10 mouse cellular contexts compared by ENCODE assay signal in the genomic region with DNA sequence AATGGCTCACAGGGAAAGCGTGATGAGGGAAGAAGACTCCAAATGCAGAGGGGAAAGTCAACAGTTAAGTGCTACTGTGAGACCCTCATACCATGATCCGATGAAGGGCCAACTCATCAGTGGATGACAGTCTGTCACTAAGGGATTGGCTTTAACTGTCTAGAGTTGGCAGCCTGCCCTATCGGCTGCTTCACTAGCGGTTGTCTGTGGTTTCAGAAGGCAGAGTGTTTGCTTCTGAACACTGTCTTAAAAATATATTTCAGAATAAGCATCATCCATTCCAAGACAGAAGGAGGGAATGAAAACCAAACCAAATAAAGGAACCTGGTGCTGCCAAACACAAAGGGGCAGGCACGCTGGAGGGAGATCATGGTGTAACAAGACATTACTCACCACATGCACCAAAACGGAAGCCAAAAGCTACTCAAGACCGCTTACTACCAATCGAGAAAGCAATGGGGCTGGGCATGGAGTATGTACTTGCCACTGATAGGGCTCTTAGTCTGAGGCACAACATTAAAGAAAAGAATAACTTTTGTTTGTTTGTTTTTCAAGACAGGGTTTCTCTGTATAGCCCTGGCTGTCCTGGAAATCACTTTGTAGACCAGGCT. TPM values are rescaled to one million over a fixed set of nuclear protein-coding genes. Genes with fewer than 3 reads are reported as not detected.
DNase-seq lines count a peak whose midpoint lies in the region; ATAC-seq and TF ChIP-seq lines count a peak whose summit lies in the region.
"Had no signal": no experiment of that assay in that cellular context is flagged by ENCODE, and none has a peak within 500 bp of the region (broad histone marks: within the 10 kb centered on the region; RNA-seq: fewer than 3 reads in every experiment).

No protein-coding gene starts in this region.

- H3K27ac ChIP-seq in neural tube, embryonic 15.5 days (replicated peaks) = peak overlapping the region; percentile 39
- no peak overlapping the region for H3K27ac ChIP-seq in liver, embryonic 11.5 days (ENCODE audit: low read depth, low read length)
- H3K27ac ChIP-seq: gastrocnemius, adult 2 months had no signal

- H3K27me3 ChIP-seq in neural tube, embryonic 15.5 days (replicated peaks) = no peaks in the 10 kb centered on the region
- no peaks in the 10 kb centered on the region for H3K27me3 ChIP-seq in liver, embryonic 11.5 days (replicated peaks; ENCODE audit: control insufficient read depth, insufficient read depth, low read length)

- peak; percentile 57 for ATAC-seq in common myeloid progenitor, adult 5-6 weeks (replicated peaks; ENCODE audit: low read depth, poor library complexity, severe bottlenecking)
- ATAC-seq in neural tube, embryonic 15.5 days (ENCODE audit: low FRiP score) = no peak
- no peak for ATAC-seq in liver, embryonic 11.5 days (replicated peaks; ENCODE audit: low FRiP score)
- ATAC-seq: liver, postnatal 0 days had no signal

- H3K9me3 ChIP-seq in neural tube, embryonic 15.5 days (replicated peaks) = no peaks in the 10 kb centered on the region
- no peaks in the 10 kb centered on the region for H3K9me3 ChIP-seq in liver, embryonic 11.5 days (ENCODE audit: control insufficient read depth, low read length)

- TF ChIP-seq CTCF in lung, adult 2 months (IDR thresholded peaks at IDR 0.05; ENCODE audit: insufficient read depth, low read length) = no peak

- no peak overlapping the region for H3K4me3 ChIP-seq in lung, adult 2 months (replicated peaks; ENCODE audit: extremely low read depth, low read depth, low read length)
- H3K4me3 ChIP-seq in neural tube, embryonic 15.5 days (replicated peaks) = no peak overlapping the region
- no peak overlapping the region for H3K4me3 ChIP-seq in liver, embryonic 11.5 days (ENCODE audit: low read depth, low read length)
- H3K4me3 ChIP-seq: gastrocnemius, adult 2 months had no signal

- WGBS in lung, adult 2 months = 46% methylated on average over 8 of the region's 8 CpGs
- WGBS in neural tube, embryonic 15.5 days = 64% methylated on average over 8 of the region's 8 CpGs
- 74% methylated on average over 8 of the region's 8 CpGs for WGBS in liver, embryonic 11.5 days

- peak; percentile 39 for DNase-seq in cerebellum, adult 8-10 months
- DNase-seq in cerebellum, adult 11-12 months = no peak
- DNase-seq in lung, postnatal 10 days = peak; percentile 43
- DNase-seq in lung, adult 2 months = no peak
- no peak for DNase-seq in liver, embryonic 11.5 days (ENCODE audit: low spot score)
- DNase-seq in MN1 (ENCODE audit: low spot score) = no peak
- DNase-seq: gastrocnemius, adult 2 months; liver, postnatal 0 days had no signal

- no peak overlapping the region for H3K4me2 ChIP-seq in neural tube, embryonic 15.5 days
- H3K4me2 ChIP-seq in liver, embryonic 11.5 days = no peak overlapping the region

- TF ChIP-seq POLR2A in lung, adult 2 months (IDR thresholded peaks at IDR 0.05; ENCODE audit: borderline replicate concordance, extremely low read depth, low read depth, low read length) = no peak

- H3K4me1 ChIP-seq in lung, adult 2 months (ENCODE audit: control insufficient read depth, insufficient read depth, low read length) = peaks cover 17% of the 10 kb centered on the region
- H3K4me1 ChIP-seq in neural tube, embryonic 15.5 days = peaks cover 46% of the 10 kb centered on the region
- H3K4me1 ChIP-seq in liver, embryonic 11.5 days (replicated peaks; ENCODE audit: control insufficient read depth, insufficient read depth, low read length) = peaks cover 42% of the 10 kb centered on the region

- H3K9ac ChIP-seq in neural tube, embryonic 15.5 days (replicated peaks) = no peak overlapping the region
- H3K9ac ChIP-seq in liver, embryonic 11.5 days (ENCODE audit: low read depth, low read length) = no peak overlapping the region
- H3K9ac ChIP-seq: liver, postnatal 0 days had no signal

- H3K36me3 ChIP-seq in neural tube, embryonic 15.5 days = no peaks in the 10 kb centered on the region
- no peaks in the 10 kb centered on the region for H3K36me3 ChIP-seq in liver, embryonic 11.5 days (ENCODE audit: control insufficient read depth, insufficient read depth, low read length)

RNA-seq across cellular contexts. Expression of gene Mark2, which starts 26.6 kb away (rescaled TPM):
- polyA plus RNA-seq in lung, adult 2 months (2012; rRNA removed) = 68.6 and 94.1 TPM in 2 replicates
- 17.9 and 40.2 TPM in 2 replicates for total RNA-seq in common myeloid progenitor, adult 5-6 weeks (2017)
- polyA plus RNA-seq in neural tube, embryonic 15.5 days (2015; fragmentation: Nextera tagmentation; extraction: Ambion mirVana) = 47.4 and 51.9 TPM in 2 replicates
- polyA plus RNA-seq in liver, embryonic 11.5 days (2014; fragmentation: Nextera tagmentation; extraction: Ambion mirVana) = 45.3 and 50.3 TPM in 2 replicates

RNA-seq across cellular contexts. Expression of gene Rcor2, which starts 48.0 kb away (rescaled TPM):
- 1.7 and 3.3 TPM in 2 replicates for polyA plus RNA-seq in lung, adult 2 months (2012; rRNA removed)
- total RNA-seq in common myeloid progenitor, adult 5-6 weeks (2017) = 5.9 and 9.0 TPM in 2 replicates
- polyA plus RNA-seq in neural tube, embryonic 15.5 days (2015; fragmentation: Nextera tagmentation; extraction: Ambion mirVana) = 14.8 and 15.3 TPM in 2 replicates
- polyA plus RNA-seq in liver, embryonic 11.5 days (2014; fragmentation: Nextera tagmentation; extraction: Ambion mirVana) = 7.5 and 8.7 TPM in 2 replicates

Comparison
In these comparisons a context has a peak if more than half of its experiments do, and no peak if none do; other contexts are left out.
1. DNase-seq: peak in cerebellum, adult 8-10 months (single experiment) and lung, postnatal 10 days (single experiment); none in cerebellum, adult 11-12 months (single experiment), lung, adult 2 months (single experiment), liver, embryonic 11.5 days (single experiment) and MN1 (single experiment).